Mouse (Mus musculus) heart, embryonic 16.5 days (tissue): ENCODE measurements around the gene Golga4. TPM values are rescaled to one million over a fixed set of nuclear protein-coding genes. Genes with fewer than 3 reads are reported as not detected.

Source experiments
- ATAC-seq: fragments of 200-750 bp; cut with Nextera tagmentation; replicated peaks from 2 replicates; pipeline ENCODE4 v1.8.0; 2017; ENCODE audit warnings: moderate number of reproducible peaks; ENCODE audit not compliant: insufficient read depth, low FRiP score; ENCODE audit errors: extremely low read depth
- H3K27ac ChIP-seq: fragments of 300-500 bp; sonication (generic); 2 replicates; pipeline ENCODE4 v1.5.1; 2014; ENCODE audit warnings: mild to moderate bottlenecking, low read length, control low read depth, moderate library complexity
- H3K27me3 ChIP-seq: fragments of 300-500 bp; sonication (generic); 2 replicates; pipeline ENCODE4 v1.6.1; 2014; ENCODE audit warnings: low read length, mixed read lengths; ENCODE audit not compliant: control insufficient read depth, insufficient read depth
- H3K36me3 ChIP-seq: fragments of 300-500 bp; sonication (generic); 2 replicates; pipeline ENCODE4 v1.6.1; 2014; ENCODE audit not compliant: control insufficient read depth, insufficient read depth
- H3K4me1 ChIP-seq: fragments of 300-500 bp; sonication (generic); 2 replicates; pipeline ENCODE4 v1.6.1; 2014; ENCODE audit warnings: low read length, mixed read lengths; ENCODE audit not compliant: control insufficient read depth, insufficient read depth
- H3K4me2 ChIP-seq: fragments of 300-500 bp; sonication (generic); 2 replicates; pipeline ENCODE4 v1.6.1; 2014; ENCODE audit warnings: low read depth, mild to moderate bottlenecking, control low read depth, low read length
- H3K4me3 ChIP-seq: fragments of 300-500 bp; sonication (generic); 2 replicates; pipeline ENCODE4 v1.5.1; 2014; ENCODE audit warnings: mild to moderate bottlenecking, control low read depth, low read length
- H3K9ac ChIP-seq: fragments of 300-500 bp; sonication (generic); 2 replicates; pipeline ENCODE4 v1.6.1; 2014; ENCODE audit warnings: low read length, control low read depth
- H3K9me3 ChIP-seq: fragments of 300-500 bp; sonication (generic); replicated peaks from 2 replicates; pipeline ENCODE4 v1.6.1; 2016; ENCODE audit warnings: low read length; ENCODE audit not compliant: control insufficient read depth
- WGBS: fragments of 180-500 bp; shearing (Covaris S2); extraction: QIAGEN DNeasy Blood & Tissue Kit; methylation state at CpG from one replicate; pipeline ENCODE4 v1.1.7; 2014; 5-methylcytosine and 5-hydroxymethylcytosine counted together
- polyA plus RNA-seq: library from polyadenylated mRNA; unstranded; fragments of >200 nt; fragmentation: Nextera tagmentation; extraction: Ambion mirVana; gene quantifications from 2 replicates; pipeline ENCODE4 v1.2.1, GENCODE M21; 2015

Gene Golga4
- polyA plus RNA-seq, 1 experiment from 2014 or later = 54.6 TPM

DNA sequence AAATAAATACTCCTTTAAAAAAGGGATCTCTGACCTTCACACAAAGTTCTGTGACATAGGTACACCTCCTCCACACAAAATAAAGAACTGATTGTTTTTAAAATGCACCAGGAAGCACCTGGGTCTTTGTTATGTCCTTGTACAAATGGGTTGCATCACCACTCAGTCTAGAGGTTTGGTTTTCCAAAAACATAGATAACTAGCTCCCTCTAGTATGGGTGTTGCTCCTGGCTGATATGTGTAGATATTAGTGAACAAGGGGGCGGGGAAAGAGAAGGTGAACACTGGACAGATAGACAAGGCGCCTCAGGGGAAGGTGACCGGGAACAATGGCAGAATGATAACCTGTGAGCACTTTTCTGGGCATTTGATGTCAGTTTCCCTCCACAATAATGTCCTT, 10.1 kb upstream of the Golga4 start:
- Histone ChIP-seq H3K27ac (no peak overlapping the region), H3K4me3 (no peak overlapping the region), H3K9ac (no peak overlapping the region), H3K36me3 (no peaks in the 10 kb centered on the region), H3K4me1 (no peaks in the 10 kb centered on the region), H3K9me3 (peaks cover 4% of the 10 kb centered on the region; the same call in 1 of the 2 replicates), H3K4me2 (no peak overlapping the region), H3K27me3 (no peaks in the 10 kb centered on the region)
- ATAC-seq = no peak
- WGBS = 76% methylated on average over 3 of the region's 3 CpGs

DNA sequence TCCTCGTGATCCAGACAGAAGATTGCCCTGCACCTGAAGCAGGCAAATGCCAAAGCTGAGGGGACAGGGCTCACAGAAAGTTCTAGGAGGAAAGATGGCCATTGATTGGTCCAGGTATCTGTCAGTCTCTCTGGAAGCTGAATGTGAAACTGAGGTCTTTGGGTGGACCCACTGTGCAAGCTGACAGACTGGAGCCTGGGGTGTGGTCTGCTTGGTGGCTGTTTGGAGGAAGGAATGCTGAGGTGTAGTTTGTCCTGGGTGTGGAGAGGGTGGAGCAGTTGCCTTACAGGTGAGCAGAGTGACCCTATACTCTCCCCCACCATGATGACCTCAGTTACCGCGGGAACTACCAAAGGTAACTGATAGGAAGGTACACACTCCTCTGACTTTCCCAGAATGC, 9.1 kb upstream of the Golga4 start:
- 80% methylated on average over 3 of the region's 3 CpGs for WGBS

DNA sequence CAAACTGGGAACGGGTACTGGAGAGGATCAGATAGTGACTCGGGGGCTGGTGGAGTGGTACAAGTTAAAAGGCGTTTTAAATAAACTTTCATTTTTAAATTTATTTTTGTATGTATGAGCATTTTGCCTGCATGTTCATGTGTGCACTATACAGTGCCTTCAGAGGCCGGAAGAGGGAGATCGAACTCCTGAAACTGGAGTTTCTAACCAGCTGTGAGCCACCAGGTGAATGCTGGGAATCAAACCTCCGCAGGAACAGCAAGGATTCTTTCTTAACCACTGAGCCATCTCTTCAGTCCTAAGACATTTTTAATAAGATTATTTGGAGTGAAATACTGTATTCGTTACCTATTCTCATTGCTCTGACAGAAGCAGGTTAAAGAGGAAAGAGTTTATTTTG, 8.0 kb upstream of the Golga4 start:
- no peak overlapping the region for H3K4me3 ChIP-seq
- no peak overlapping the region for H3K9ac ChIP-seq
- H3K9me3 ChIP-seq = peaks cover 4% of the 10 kb centered on the region; the same call in 1 of the 2 replicates
- WGBS = 58% methylated on average over 7 of the region's 7 CpGs
- no peaks in the 10 kb centered on the region for H3K36me3 ChIP-seq
- H3K4me1 ChIP-seq = no peaks in the 10 kb centered on the region
- no peak overlapping the region for H3K4me2 ChIP-seq
- H3K27ac ChIP-seq = no peak overlapping the region
- no peak for ATAC-seq
- H3K27me3 ChIP-seq = no peaks in the 10 kb centered on the region

More for the DNA sequence above, 9.1 kb upstream of the Golga4 start:
- ATAC-seq = no peak; the same call in 1 of the 2 replicates
- Histone ChIP-seq H3K4me2 (no peak overlapping the region), H3K27me3 (no peaks in the 10 kb centered on the region), H3K9me3 (peaks cover 4% of the 10 kb centered on the region; the same call in 1 of the 2 replicates), H3K27ac (no peak overlapping the region), H3K36me3 (no peaks in the 10 kb centered on the region), H3K4me1 (no peaks in the 10 kb centered on the region), H3K9ac (no peak overlapping the region), H3K4me3 (no peak overlapping the region)

DNA sequence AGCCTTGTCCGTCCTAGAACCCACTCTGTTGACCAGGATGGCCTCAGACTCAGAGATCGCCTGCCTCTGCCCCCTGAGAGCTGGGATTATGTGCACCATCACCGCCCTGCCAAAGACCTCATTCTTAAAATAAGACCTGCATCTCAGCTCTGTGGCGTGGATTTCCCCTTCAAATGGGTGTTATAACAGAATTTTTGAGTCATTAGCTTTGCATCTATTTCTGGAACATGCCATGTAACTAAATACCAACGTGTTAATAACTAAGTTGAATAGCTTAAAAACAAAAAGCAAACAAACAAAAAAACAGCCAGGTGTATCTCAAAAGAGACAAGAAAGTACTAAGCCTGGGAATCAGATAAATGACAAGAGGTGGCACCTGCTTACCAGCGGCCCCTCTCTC, 5.1 kb upstream of the Golga4 start:
- no peaks in the 10 kb centered on the region for H3K36me3 ChIP-seq
- no peak overlapping the region for H3K4me2 ChIP-seq
- no peak overlapping the region for H3K27ac ChIP-seq
- no peak overlapping the region for H3K9ac ChIP-seq
- no peaks in the 10 kb centered on the region for H3K9me3 ChIP-seq
- H3K4me1 ChIP-seq = peaks cover 3% of the 10 kb centered on the region
- H3K4me3 ChIP-seq = no peak overlapping the region
- H3K27me3 ChIP-seq = no peaks in the 10 kb centered on the region
- WGBS = 75% methylated on average over 6 of the region's 6 CpGs
- no peak for ATAC-seq

DNA sequence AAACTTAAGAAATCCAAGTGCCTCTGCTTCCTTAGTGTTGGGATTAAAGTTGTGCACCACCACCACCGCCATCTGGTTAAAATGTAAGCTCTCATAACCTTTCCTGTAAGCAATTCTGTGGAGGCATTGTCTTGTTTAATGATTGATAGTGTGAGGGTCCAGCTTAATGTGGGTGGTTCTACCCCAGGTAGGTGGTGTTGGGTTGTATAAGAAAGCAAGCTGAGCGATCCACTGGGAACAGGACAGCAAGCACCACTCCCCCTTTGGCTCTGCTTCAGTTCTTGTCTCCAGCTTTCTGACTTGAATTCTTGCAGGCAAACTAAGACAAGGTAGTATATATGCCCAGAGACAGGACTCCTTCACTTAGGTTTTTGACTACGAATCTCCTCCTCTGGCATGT, 1.4 kb upstream of the Golga4 start:
- H3K4me1 ChIP-seq = peaks cover 24% of the 10 kb centered on the region
- no peaks in the 10 kb centered on the region for H3K36me3 ChIP-seq
- no peak overlapping the region for H3K4me2 ChIP-seq
- no peak for ATAC-seq
- 77% methylated on average over 3 of the region's 3 CpGs for WGBS
- no peaks in the 10 kb centered on the region for H3K9me3 ChIP-seq
- H3K27me3 ChIP-seq = no peaks in the 10 kb centered on the region
- no peak overlapping the region for H3K4me3 ChIP-seq
- no peak overlapping the region for H3K9ac ChIP-seq
- no peak overlapping the region for H3K27ac ChIP-seq

DNA sequence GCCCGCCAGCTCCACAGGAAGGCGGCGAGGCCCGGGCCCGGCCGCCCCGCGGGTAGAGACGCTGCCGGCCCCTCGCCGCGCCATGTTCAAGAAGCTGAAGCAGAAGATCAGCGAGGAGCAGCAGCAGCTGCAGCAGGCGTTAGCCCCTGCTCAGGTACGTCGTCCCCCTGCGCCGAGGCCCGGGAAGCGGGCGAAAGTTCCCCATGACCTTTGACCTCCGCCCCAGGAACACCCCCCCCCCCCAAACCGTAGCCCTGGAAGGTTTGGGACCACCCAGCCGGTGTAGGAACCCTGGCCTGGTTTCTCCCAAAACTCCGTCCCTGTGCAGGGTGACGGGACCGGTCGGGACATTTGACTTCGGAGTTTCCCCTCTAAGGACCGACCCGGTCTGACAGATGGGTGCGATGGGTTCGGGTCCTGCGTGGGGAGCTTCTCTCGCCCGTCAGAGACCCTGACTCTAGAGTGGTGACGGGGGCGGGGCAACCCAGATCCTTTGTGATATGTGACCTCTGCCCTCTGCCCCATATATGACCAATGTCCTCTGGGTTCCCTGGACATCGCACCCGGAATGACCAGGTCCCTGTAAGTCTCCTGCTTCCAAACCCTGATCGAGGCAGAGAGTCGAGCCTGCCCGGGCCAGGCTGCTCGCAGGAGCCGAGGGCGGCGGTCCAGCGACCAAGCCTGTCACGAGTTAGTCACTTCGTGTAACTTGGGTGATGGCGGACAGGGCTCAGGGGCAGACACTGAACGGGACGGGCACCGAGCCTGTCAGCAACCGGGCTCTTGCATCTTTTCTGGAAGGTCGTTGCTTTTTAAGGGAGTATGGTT, 551 bp downstream of the Golga4 start:
- Histone ChIP-seq H3K27ac (peak overlapping the region; percentile 77), H3K36me3 (no peaks in the 10 kb centered on the region), H3K9me3 (no peaks in the 10 kb centered on the region), H3K27me3 (no peaks in the 10 kb centered on the region), H3K9ac (peak overlapping the region; percentile 89), H3K4me1 (peaks cover 26% of the 10 kb centered on the region), H3K4me3 (peak overlapping the region; percentile 81), H3K4me2 (peak overlapping the region; percentile 84)
- WGBS = under 1% methylated on average over 57 of the region's 57 CpGs
- ATAC-seq = peak; percentile 44

DNA sequence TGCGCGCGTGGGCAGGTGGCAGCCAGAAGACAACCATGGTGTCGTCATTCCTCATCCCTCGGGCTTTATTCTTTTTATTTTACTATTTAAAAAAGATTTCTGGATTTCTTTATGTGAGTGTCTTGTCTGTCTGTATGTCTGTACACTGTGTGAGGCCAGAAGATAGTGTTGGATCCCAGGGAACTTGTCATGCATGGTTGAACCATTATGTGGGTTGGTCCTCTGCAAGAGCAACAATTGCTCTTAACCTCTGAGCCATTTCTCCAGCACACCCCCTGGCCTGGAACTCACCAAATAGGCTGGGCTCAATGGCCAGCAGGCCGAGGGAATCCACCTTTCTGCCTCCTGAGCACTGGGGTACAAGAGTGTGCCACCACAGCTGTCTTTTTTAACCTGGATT, 1.5 kb downstream of the Golga4 start:
- H3K9ac ChIP-seq = no peak overlapping the region
- peaks cover 36% of the 10 kb centered on the region for H3K4me1 ChIP-seq
- WGBS = 74% methylated on average over 6 of the region's 6 CpGs
- H3K4me3 ChIP-seq = peak overlapping the region; percentile 81
- no peaks in the 10 kb centered on the region for H3K36me3 ChIP-seq
- H3K27ac ChIP-seq = no peak overlapping the region
- peak overlapping the region; percentile 84 for H3K4me2 ChIP-seq
- H3K9me3 ChIP-seq = no peaks in the 10 kb centered on the region
- ATAC-seq = no peak
- H3K27me3 ChIP-seq = no peaks in the 10 kb centered on the region

DNA sequence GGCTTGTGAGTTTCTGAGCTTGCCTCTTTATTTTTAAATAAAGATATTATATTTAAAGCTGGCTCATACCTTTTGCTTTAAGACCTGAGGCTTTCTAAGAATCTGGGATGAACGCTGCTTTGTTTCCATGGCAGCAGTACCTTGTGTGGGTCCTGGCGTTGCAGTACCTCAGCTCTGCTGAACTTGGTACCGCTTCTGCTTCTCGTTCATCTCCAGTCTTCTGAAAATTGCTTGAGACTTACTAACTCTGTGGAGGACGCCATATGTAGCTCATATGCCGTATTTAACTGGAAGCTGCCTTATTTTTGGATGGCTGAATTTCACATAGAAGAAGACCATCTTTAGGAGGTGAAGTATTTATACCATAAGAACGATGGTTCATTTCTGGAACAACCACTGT, 2.5 kb downstream of the Golga4 start:
- Histone ChIP-seq H3K9me3 (no peaks in the 10 kb centered on the region), H3K4me1 (peaks cover 43% of the 10 kb centered on the region), H3K9ac (no peak overlapping the region), H3K4me3 (no peak overlapping the region), H3K27me3 (no peaks in the 10 kb centered on the region), H3K27ac (no peak overlapping the region), H3K4me2 (no peak overlapping the region), H3K36me3 (no peaks in the 10 kb centered on the region)
- ATAC-seq = no peak
- WGBS = 79% methylated on average over 7 of the region's 7 CpGs

DNA sequence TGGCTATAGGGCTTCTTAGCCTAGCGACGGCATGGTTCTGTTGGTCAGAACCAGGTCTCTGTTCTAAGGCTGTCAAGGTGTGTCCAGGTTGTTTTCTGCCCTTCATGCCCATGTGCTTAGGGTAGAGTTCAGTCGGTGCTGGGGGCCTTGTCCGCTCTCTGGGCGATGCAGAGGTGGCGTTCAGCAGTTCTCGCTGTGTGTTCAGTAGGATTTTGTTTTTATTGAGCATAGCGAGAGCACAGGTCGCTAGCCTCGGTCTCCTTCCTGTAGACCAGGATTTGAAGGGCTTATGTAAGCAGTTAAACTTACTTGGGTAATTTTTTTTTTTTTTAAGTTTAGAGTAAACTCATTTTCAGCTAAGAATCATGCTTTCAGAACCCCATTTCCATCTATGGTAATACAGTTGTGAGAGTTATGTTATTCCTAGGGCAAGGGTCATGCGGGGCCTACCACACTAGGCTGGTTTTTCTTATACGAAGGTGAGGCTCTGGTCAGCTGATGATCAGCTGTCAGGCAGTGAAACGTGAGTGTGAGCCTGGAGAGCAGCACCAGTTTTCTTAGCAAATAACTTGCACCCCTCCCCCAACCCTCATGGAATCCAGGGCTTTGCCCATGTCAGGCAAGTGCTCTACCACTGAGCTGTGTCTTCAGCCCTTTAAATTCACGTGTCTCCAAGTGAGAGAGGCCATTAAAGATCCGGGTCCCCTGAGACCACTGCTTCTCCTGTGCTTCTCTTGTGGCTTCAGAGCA, 5.0 kb downstream of the Golga4 start:
- Histone ChIP-seq H3K9ac (no peak overlapping the region), H3K4me2 (no peak overlapping the region), H3K9me3 (no peaks in the 10 kb centered on the region), H3K27ac (peak overlapping the region; percentile 33; the same call in 1 of the 2 replicates), H3K36me3 (peaks cover 13% of the 10 kb centered on the region), H3K4me3 (no peak overlapping the region), H3K4me1 (peaks cover 49% of the 10 kb centered on the region), H3K27me3 (no peaks in the 10 kb centered on the region)
- no peak for ATAC-seq
- 66% methylated on average over 15 of the region's 15 CpGs for WGBS
